Mouse (Mus musculus): ENCODE measurements around the gene Lrmda.

Lrmda gene

DNA sequence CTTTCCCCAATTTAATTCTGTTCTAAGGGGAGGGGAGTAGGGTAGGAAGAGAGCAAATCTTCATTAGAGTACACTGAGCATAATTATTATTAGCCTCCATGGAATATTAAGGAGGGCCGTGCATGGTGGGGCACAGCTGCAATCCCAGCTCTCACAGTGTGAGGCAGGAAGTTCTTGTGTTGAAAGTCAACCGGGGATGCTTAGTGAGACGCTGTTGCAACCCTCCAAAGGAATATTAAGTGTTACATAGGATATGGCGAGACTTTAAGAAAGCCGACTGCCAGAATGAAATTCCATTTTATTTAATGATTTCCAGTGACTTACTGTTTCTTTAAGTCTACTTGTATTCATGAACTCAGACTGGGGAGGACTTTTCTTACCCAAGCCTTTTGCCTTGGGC is 23.9 kb downstream of the Lrmda start:
- no peak for DNase-seq (ENCODE audit: low spot score in 2 of 2)

DNA sequence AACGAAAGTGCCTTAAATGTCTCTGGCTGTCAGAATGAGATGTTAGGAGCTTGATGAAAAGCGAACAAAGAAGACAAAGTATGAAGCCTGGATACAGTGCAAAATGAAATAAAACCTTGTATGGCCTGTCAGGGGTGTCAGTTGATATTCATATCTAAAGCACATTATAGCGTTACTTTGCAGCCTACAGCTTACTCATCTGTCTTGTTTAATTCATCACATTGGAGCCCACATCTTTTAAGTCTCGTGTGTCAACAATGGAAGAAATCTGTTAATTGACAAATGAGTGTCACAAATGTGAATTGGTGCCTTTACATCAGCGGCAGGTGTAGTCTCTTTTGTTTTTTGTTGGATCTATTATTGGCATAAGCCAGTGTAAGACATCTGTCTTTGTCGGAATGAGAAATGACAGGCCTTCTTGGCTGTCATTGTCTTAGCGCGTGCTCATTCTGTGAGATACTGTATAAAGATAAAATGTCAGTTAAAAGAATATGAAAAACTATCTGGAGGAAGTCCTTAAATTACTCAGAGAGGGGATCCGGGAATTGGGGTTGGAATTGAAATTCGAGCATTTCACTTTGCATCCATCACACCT is 26.8 kb downstream of the Lrmda start:
- DNase-seq (ENCODE audit: low spot score in 2 of 2), result no peak

DNA sequence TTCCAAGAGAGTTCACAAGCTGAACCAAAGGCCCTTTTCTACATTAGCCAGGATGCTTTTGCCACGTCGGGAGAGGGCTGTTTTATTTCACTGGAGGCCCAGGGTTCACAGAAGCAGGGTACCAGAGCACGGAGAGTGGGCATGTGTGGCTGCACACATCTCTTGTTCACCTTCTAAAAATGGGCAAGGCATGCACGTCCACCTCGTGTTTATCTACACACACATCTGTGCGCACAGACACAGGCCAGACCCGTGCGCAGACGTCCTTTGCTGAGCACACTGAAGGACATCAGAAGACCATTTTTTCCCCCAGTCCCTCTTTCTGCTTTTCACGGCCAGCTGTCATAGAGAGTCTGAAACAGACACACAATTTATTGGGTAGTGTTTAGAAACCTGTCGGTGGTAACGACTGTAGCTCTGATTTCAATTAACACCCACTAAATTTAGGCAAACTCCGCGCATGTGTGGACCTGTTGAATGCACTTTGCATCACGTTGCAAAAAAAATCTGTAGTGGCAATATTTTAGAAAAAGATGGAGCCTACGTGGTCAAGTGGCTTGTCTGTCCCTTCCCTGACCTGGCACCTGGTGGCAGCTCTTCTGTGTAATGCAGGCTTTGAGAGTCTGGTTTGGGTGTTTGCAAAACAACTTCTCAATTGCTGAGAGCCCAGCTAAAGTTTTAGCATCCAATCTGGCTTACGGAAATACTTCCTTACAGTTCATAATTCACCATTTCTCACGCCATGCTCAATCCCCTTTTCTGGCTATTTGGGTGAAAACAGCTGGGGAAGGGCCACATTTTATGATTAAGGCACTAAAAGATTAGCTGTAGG is 28.8 kb downstream of the Lrmda start:
- DNase-seq (ENCODE audit: low spot score in 2 of 2), result no peak

DNA sequence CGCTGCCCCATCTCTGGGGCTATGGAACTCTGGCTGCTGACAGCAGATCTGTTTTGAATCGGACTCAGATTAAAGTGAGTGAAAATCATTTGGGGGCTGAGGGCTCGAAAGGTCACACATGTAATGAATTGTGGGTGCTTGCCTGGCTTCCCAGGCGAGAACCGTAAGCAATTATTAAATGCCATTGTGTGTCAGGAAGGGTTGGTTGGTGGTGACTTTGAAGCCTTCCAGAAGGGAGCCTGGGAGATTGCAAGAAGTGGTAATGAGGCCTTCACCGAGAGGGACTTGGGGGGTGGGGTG is 29.3 kb downstream of the Lrmda start:
- DNase-seq (ENCODE audit: low spot score in 2 of 2), result no peak

DNA sequence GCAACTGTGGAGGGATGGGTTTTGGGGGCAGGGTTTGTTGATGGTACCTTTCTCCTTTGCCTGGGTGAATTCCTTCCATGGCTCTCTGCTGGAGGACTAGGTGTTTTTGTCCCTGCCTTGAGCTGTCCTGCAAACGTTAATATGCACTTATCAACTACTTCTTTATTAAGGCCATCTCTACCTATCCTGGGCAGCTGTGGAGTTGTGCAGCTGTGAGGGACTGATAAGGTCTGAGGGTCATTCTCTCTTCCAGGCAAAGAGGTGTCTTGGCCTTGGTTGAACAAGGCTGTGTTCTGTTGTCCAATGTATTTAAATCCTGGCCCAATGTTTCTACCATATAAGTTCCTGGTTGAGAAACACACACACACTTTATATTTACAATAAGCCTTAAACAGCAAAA is 29.8 kb downstream of the Lrmda start:
- DNase-seq (ENCODE audit: low spot score in 2 of 2), result no peak

DNA sequence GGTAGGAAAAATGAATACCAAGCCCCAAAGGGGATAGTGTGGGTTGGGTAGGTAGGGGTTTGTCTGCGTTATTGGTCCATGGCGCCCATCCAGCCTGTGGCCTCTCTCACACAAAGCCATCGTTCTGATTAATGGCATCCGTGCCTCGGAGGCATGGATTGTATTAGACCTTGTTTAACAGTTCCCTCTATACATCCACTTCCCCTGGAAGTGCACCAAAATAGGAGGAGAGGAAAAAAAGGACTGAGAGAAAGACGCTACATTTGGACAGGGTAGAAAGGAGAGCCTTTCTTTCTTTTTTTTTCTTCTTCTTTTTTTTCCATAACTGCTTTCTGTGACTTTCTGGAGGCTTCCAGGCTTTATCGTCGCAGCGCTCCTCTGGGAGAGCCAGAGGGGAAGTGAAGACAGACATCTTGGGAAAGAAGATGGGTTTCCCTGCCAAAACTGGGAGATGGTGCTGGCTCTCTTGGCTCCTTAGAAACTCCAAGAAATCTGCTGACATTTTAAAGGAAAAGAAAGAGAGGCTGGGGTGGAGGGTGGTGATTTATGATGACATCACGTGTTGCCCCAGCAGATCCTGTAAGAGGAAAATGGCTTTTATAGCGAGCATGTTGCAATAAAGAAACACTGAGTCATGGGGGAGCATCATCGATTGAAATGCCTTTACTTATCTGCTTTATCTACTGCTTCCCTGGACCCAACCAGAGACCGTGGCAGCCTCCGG is 32.6 kb downstream of the Lrmda start:
- DNase-seq (ENCODE audit: low spot score in 2 of 2), result peak in 1 of 2 experiments; percentile 5

DNA sequence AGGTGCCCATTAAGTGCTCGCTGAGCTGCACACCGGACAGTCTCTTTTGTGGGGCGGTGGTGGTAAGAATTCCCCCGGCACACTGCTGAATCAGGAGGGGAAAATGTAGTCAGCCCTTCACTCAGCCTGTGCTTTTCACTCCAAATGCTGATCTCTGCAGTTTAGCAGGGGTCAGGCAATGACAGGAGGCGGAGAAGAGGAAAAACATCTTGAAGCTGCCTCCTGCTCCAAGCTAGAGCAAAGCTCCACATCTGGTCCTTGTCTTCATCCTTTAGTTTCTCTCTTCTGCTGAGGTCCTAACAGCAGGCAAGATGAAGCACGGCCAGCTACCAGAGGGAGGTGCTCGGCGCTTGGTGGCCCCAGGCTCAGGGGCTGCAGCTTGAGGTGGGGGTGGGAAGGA is 36.1 kb downstream of the Lrmda start:
- DNase-seq (ENCODE audit: low spot score in 2 of 2), result no peak

DNA sequence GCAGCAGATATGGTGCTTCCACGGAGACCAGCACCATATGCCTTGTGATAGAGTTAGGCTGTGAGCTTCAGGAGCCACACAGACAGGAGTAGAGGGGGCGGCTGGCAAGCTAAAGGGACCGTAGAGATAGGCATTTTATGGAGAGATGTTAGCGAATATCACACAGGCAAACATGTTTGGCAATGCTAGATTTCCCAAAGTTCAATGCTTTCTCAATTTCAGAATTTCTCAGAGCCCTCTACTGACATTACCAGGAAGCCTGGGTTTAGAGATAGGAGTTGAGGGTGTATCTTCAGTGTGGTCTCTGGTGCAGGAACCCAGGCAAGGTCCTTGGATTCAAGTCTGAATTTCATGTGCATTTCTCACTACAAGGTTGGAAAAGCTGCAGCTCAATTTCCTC is 36.7 kb downstream of the Lrmda start:
- DNase-seq (ENCODE audit: low spot score in 2 of 2), result no peak

DNA sequence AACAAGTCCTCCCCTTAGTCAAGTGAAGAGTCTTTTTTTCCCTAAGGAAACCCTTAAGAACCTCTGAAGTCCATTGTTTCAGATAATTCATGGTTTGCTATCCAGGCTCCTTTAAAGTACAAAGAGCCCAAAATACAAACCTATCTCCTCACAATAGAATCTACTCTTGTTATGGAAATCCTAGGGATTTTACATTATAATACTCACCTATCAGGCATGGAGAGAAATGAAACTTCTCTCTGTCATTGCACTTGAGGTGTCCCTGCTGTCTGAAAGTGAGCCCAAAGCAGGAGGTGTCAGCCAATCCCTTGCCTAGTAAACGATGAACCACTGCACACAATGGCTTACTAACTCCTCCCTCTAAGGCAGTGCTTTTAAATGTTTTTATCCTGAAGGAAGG is 39.2 kb downstream of the Lrmda start:
- DNase-seq (ENCODE audit: low spot score in 2 of 2), result no peak

DNA sequence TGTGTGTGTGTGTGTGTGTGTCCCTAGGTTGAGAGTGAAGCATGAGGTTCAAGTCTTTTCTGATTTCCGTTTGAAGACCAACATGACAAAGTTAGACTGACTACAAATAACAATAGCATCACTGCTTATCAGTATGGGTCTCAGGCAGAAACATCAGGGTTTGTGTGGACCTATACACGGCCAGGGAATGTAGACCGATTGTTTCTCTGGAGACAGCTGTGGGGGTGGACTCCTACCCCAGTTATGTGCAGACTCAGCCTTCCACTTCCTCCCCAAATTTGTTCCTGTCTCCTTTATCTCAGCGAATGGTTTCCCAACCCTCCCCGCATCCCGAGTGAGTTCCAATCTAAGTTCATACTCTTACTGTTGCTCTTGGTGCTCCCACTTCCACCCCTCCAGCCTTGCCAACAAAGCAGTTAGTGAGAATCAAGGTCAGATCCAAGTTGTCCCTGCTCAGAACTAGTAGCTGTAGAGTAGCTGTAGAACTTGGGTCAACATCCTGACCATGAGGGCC is 39.9 kb downstream of the Lrmda start:
- DNase-seq (ENCODE audit: low spot score in 2 of 2), result no peak

DNA sequence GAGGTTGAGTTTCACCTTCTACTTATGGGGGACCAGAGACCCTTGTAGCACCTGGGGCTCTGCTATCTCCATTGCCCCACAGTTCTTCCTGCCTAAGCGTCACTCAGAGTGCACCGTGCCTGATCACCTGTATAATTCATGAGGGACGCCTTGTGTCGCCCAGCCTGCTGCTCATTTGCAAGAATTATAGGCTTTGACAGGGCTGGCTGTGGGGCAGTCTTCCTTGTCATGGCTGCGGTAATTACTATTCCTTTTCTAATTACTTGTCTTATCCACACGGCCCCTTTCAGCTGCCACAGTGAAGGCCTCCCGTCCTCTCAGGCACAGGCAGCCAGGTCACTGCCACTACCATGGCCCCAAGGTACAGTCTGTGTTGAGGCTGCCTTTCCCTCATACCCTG is 41.3 kb downstream of the Lrmda start:
- DNase-seq (ENCODE audit: low spot score in 2 of 2), result no peak

DNA sequence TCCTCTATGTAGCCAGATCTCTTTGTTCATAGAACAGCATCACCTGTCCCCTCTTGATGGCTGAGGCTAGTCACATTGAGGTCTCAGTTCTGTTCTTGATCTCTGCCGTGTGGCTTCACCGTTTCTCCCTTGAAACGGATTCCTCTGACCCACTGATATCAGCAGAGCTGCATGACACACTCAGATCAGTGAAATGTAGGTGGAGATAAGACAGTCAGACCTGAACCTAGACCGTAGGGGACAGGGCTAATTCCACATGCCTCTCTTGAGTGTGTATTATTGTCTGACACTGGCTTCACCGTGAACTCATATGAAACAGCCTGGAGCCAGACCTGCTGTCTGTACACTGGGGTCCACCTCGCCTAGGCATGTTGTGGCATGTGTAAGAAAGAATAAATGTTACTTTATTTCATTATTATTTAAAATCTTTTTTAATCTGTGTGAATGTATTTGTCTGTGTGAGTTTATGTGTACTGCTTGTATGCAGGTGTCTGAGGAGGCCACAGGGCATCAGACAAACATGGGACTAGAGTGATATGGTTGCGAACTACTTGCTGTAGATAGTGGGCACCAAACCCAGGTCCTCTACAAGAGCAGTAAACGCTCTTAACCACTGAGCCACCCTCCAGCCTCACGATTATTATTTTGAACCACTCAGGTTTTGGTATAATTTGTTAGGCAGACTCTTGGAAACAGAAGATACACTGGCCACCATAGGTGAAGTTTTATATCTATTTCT is 42.8 kb downstream of the Lrmda start:
- DNase-seq (ENCODE audit: low spot score in 2 of 2), result no peak

DNA sequence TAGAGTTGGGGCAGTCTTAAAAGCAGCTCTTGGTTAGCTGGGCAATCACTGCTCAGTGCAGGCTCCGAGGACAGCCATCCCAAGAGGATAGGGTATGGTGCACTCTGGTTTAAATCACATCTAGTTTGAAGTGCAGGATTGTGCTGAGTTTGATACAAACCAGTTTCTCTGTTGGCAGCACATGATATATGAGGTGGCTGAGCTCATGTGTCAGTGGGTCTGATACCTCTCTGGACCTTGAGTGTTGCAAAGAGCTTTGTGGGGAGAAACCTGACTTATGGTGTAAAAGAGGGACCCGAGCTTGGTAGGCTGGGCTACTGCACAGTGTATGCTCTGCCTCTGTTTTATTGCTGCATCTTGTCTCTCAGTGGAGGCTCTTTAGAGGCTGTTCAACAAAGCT is 49.7 kb downstream of the Lrmda start:
- no peak for DNase-seq (ENCODE audit: low spot score in 2 of 2)

DNA sequence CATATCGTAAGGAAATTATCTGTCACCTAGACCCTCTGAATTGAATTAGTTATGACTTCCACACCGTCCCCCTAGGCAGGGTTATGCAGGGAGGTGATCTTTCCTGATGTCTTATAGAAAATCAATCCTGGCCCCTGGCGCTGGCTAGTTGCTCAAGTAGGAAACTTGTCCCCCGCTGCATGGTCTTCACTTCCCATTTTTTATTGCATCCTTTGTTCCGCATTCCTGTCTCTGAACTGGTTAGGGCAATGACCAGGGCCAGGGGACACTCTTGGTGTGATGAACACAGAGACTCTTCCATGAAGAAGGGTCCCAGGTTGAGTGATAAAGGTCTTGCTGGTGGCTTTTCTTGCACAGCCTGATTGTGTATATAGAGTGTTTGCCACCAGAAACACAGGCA is 53.9 kb downstream of the Lrmda start:
- DNase-seq (ENCODE audit: low spot score in 2 of 2), result no peak

DNA sequence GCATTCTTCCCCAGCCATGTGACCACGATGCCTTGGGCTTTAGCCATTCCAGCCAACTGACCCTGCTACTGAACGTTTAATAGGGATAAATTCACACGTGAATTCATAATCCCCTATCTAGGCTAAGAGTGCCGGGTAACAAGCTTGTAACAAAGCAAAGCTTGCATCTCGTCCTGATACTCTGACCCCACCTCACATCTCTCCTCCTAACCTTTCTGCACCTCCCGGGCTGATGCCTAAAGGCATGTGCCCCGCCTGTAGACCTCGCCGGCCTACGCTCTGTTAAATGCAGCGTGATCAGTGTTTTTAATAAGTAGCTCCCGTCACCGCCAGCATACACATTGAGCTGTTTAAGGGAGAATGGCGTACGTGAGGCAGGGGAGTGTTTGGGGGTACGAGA is 54.7 kb downstream of the Lrmda start:
- no peak for DNase-seq (ENCODE audit: low spot score in 2 of 2)

DNA sequence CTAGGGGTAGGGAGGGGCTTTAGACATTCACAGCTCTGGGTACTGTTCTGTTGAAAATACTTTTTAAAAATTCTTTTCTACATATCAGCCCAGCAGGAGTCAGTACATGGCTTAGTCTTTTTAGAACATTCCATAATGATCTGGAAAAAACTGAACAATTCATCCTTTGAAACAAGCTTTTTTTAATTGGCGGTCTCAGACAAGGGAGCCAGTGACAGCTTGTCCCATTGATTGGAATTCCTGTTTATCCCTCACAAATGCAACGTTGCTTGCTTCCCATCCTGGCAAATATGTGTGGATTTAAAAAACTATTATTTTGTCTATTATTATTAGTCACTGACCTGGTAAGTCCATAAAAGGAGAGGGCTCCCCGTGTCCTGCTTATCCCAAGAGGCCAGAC is 64.4 kb downstream of the Lrmda start:
- no peak for DNase-seq (ENCODE audit: low spot score in 2 of 2)

DNA sequence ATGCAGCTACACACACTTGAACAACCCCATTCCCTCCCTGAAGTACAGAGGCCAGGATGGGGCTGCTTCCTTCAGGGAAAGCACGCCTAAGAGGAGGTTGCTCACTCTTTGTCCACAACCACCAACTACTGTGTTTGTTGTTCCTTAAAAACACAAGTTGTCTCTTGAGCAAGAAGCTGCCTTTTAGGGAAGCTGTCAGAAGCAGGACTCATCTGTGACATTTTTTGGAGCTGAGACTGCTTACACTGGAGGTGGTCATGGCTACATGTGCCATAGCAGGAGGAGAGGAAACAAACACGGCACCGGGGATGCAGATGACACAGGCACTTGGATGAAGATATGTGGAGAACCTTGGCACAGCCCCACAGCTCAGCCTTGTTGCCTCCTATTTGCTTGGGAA is 65.9 kb downstream of the Lrmda start:
- DNase-seq (ENCODE audit: low spot score in 2 of 2), result no peak

DNA sequence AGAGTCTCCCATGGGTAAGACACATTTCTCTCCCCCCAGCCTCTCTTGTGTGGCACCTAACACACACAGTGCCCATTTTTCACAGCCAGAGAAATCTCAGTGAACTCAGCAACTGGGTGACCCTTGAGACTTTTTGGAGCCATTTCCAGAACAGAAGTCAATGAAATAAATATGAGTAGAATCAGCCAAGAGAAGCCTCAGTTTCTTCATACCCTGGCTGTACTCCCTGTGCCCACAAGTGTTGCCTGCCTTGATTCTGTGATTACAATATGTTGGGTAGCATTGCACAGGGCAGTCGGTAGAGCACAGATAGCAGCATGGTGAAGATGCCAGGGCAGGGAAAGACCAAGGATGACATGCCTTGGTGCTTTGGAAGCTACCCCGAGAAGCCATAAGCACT is 69.1 kb downstream of the Lrmda start:
- no peak for DNase-seq (ENCODE audit: low spot score in 2 of 2)

DNA sequence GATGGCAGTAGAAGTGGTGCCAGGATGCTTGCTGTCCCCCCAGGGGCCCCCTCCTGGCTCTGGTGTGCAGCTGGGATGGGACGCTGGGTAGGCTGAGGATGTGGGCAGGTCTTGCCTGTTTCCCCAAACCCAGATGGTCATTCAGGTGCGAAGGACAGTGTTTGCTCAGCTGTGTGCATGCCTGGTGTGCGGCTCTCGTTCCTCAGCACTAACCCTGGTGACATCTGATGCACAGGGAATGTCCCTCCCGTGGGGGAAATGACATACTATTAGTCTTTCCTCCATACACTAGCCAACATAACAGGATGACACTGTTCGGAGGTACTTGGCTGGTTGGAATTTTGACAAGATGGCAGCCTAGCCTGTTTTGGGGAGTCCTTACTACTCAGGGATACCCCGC is 69.8 kb downstream of the Lrmda start:
- no peak for DNase-seq (ENCODE audit: low spot score in 2 of 2)

DNA sequence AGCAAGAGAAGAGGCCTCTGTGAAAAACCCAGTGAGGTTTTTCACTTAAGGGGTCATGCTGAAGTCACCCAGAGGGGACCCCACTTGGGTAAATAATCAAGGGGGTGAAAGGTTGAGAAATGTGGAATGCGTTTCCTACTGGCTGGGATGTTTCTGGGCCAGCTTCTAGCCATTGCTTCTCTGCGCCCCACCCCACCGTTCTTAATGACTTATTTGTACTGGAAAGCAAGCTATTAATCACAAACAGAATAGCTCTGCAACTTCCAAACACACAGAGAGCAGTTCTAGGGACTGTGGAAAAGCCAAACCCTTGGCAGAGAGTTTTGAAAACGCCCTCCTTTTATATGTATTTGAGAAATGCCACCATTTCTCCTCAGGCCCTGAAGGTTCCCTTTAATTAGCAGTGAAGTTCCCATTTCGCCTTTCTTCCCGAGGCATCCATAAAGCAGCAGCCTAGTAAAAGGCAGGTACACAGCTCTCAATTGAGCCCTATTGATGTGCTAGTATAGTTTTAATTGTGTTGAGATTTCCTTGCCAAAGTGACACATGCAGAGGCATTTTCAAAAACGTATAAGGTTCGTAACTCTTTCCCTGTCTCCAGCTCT is 70.5 kb downstream of the Lrmda start:
- no peak for DNase-seq (ENCODE audit: low spot score in 2 of 2)

DNA sequence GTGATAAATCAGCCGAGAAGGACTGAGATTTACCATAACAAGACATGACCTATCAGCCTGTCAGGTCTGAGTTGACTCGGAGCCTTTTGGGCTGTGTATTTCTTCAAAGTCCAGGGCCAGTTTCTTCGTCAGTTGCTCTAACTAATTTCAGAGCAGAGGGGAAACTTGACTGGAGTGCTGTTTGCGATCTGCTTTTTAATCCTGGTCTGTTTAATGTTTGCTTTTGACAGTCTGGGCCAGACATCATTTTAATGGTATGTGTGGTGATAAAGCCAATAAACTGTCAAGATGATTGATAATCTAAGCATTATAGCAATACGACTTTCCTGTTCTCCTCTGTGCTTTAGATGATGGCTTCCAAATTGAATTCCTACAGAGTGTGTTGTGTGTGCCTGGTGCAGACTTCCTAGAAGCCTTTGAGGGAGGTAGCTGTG is 71.3 kb downstream of the Lrmda start:
- DNase-seq (ENCODE audit: low spot score in 2 of 2), result no peak

DNA sequence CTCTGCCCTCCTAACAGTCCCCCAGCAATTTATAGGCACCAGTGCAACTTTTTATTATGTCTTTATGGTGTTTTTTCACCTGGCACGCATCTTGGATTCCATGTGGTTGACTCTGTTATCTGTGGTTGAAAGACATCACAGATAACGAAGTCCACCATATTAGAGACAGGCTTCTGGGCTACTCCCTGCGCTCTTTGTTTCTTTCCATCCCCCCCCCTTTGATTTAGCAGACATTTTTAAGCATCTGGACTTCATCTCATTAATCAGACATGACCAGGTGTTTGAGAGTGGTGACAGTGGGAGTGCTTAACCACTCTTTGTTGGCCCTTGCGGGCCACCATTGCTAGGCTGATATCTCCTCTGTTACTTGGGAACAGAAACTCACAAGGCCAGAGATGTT is 71.8 kb downstream of the Lrmda start:
- no peak for DNase-seq (ENCODE audit: low spot score in 2 of 2)
